Mouse (Mus musculus) ES-E14 (cell line): ENCODE data around the gene Nav3.

Source experiments
- CHD2 ChIP-seq: IDR thresholded peaks from 2 replicates; pipeline ENCODE4 v1.6.1; 2014; ENCODE audit warnings: mild to moderate bottlenecking, low read depth, low read length, inconsistent platforms
- ZNF384 ChIP-seq: IDR thresholded peaks from 2 replicates; pipeline ENCODE4 v1.6.1; 2012; ENCODE audit warnings: low read depth, low read length, inconsistent platforms

GRCm38 (mm10) chr10:109806782-109807493, 649.1 kb downstream of the Nav3 start:
- TF ChIP-seq CHD2 (no peak), ZNF384 (no peak)
